Mouse (Mus musculus): ENCODE data around the gene Asb15. TPM values are rescaled to one million over a fixed set of nuclear protein-coding genes. Genes with fewer than 3 reads are reported as not detected.

Asb15 gene
- polyA plus RNA-seq, 1 experiment from 2014 or later = not detected

DNA sequence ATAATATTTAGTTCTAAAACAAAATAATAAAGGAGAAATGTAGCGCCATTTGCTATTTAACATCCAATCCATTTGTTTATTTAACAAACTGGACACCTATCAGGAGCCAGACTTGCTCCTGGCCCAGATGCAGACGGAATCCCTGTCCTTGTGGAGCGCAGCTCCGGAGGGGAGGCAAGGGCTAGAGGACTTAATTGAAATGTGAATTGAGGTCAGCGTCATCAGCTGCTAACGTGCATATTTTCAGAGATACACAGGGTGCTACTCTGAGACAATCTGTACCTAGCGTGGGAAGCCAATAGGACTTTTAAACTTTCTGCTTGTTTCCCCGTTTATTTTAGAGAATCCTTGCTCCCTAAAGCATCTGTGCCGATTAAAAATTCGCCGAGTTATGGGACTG, 42.3 kb downstream of the Asb15 start:
- Histone ChIP-seq H3K9ac (replicated peaks; ENCODE audit: low read length) (no peak overlapping the region), H3K27ac (replicated peaks; ENCODE audit: low read depth, low read length) (no peak overlapping the region), H3K4me1 (ENCODE audit: control insufficient read depth, insufficient read depth, low read length) (no peaks in the 10 kb centered on the region), H3K4me3 (ENCODE audit: low read depth, low read length) (no peak overlapping the region), H3K36me3 (replicated peaks; ENCODE audit: control insufficient read depth, insufficient read depth, low read depth, low read length) (no peaks in the 10 kb centered on the region), H3K27me3 (ENCODE audit: control insufficient read depth, insufficient read depth, low read length) (no peaks in the 10 kb centered on the region), H3K9me3 (replicated peaks; ENCODE audit: control insufficient read depth, low read length) (no peaks in the 10 kb centered on the region), H3K4me2 (ENCODE audit: low read depth, low read length) (no peak overlapping the region)
- DNase-seq (ENCODE audit: low spot score) (no peak), ATAC-seq (replicated peaks; ENCODE audit: insufficient number of reproducible peaks, low FRiP score, low TSS enrichment, low read depth) (no peak)
- 73% methylated on average over 11 of the region's 11 CpGs for WGBS

DNA sequence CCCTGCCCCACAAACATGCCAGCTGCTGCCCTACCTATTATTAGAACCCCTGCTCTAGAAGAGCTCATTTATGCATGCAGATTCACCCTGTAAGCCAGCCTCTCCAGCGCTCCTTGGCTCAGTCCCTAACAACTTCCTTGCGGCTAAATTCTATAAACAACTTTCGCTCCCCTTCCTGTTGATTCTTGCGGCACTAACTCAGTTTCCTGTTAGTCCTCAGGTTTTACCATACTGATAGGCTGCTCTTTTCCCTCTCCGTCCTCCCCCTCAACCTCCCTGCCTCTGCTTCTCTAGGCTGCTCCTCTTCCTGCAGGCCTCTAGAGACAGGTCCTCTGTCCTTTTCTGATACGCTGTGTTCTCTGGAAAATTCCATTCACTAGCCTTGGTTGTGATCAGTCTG, 43.2 kb downstream of the Asb15 start:
- 60% methylated on average over 6 of the region's 6 CpGs for WGBS
- Histone ChIP-seq H3K4me2 (ENCODE audit: low read depth, low read length) (no peak overlapping the region), H3K4me1 (ENCODE audit: control insufficient read depth, insufficient read depth, low read length) (no peaks in the 10 kb centered on the region), H3K4me3 (ENCODE audit: low read depth, low read length) (no peak overlapping the region), H3K36me3 (replicated peaks; ENCODE audit: control insufficient read depth, insufficient read depth, low read depth, low read length) (no peaks in the 10 kb centered on the region), H3K27me3 (ENCODE audit: control insufficient read depth, insufficient read depth, low read length) (no peaks in the 10 kb centered on the region), H3K27ac (replicated peaks; ENCODE audit: low read depth, low read length) (no peak overlapping the region), H3K9ac (replicated peaks; ENCODE audit: low read length) (no peak overlapping the region), H3K9me3 (replicated peaks; ENCODE audit: control insufficient read depth, low read length) (no peaks in the 10 kb centered on the region)
- DNase-seq (ENCODE audit: low spot score) (no peak), ATAC-seq (replicated peaks; ENCODE audit: insufficient number of reproducible peaks, low FRiP score, low TSS enrichment, low read depth) (no peak)

DNA sequence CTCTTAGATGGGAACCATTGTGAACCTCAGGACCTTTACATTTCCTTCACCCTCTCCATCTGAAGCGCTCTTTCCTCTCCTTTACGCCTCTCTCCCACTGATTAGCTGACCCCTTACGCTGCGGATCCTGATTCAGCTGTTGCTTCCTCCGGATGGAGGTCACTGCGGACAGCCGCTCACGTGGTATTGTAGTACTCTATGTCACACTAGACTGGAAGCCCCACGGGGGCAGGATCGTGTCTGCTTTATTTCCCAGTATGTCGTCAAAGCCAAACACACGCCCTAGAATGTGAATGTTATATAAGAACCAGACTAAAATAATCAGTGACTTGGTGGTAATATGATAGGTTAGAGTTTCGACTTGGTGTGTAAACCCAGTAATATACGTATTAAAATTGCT, 44.5 kb downstream of the Asb15 start:
- no peaks in the 10 kb centered on the region for H3K27me3 ChIP-seq (ENCODE audit: control insufficient read depth, insufficient read depth, low read length)
- WGBS = 82% methylated on average over 14 of the region's 14 CpGs
- no peaks in the 10 kb centered on the region for H3K4me1 ChIP-seq (ENCODE audit: control insufficient read depth, insufficient read depth, low read length)
- no peaks in the 10 kb centered on the region for H3K36me3 ChIP-seq (replicated peaks; ENCODE audit: control insufficient read depth, insufficient read depth, low read depth, low read length)
- DNase-seq (ENCODE audit: low spot score) (no peak), ATAC-seq (replicated peaks; ENCODE audit: insufficient number of reproducible peaks, low FRiP score, low TSS enrichment, low read depth) (no peak)
- H3K27ac ChIP-seq (replicated peaks; ENCODE audit: low read depth, low read length) = no peak overlapping the region
- no peaks in the 10 kb centered on the region for H3K9me3 ChIP-seq (replicated peaks; ENCODE audit: control insufficient read depth, low read length)
- no peak overlapping the region for H3K4me3 ChIP-seq (ENCODE audit: low read depth, low read length)
- no peak overlapping the region for H3K4me2 ChIP-seq (ENCODE audit: low read depth, low read length)
- no peak overlapping the region for H3K9ac ChIP-seq (replicated peaks; ENCODE audit: low read length)

DNA sequence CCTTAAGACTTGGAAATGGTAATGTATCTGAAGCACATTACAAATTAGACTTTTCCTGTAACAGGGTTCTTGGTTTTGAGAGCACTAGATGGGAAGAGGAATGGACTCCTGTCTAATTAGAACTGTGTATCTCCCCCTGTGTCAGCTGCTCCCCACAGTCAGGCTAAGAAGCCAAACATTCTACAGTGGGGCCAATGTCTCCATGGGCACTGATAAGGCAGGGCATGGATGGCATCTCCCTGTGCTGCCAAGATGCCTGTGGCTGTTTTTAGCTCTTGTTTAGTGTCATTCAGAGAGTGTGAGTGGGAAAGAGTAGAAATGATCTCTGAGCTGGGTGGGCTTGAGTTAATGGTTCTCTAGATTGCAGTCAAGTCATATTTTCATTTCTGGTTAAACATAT, 45.4 kb downstream of the Asb15 start:
- H3K27me3 ChIP-seq (ENCODE audit: control insufficient read depth, insufficient read depth, low read length) = no peaks in the 10 kb centered on the region
- no peak overlapping the region for H3K4me2 ChIP-seq (ENCODE audit: low read depth, low read length)
- no peak for ATAC-seq (replicated peaks; ENCODE audit: insufficient number of reproducible peaks, low FRiP score, low TSS enrichment, low read depth)
- no peaks in the 10 kb centered on the region for H3K4me1 ChIP-seq (ENCODE audit: control insufficient read depth, insufficient read depth, low read length)
- no peak overlapping the region for H3K27ac ChIP-seq (replicated peaks; ENCODE audit: low read depth, low read length)
- no peak for DNase-seq (ENCODE audit: low spot score)
- H3K9ac ChIP-seq (replicated peaks; ENCODE audit: low read length) = no peak overlapping the region
- no peaks in the 10 kb centered on the region for H3K9me3 ChIP-seq (replicated peaks; ENCODE audit: control insufficient read depth, low read length)
- H3K36me3 ChIP-seq (replicated peaks; ENCODE audit: control insufficient read depth, insufficient read depth, low read depth, low read length) = no peaks in the 10 kb centered on the region
- H3K4me3 ChIP-seq (ENCODE audit: low read depth, low read length) = no peak overlapping the region

DNA sequence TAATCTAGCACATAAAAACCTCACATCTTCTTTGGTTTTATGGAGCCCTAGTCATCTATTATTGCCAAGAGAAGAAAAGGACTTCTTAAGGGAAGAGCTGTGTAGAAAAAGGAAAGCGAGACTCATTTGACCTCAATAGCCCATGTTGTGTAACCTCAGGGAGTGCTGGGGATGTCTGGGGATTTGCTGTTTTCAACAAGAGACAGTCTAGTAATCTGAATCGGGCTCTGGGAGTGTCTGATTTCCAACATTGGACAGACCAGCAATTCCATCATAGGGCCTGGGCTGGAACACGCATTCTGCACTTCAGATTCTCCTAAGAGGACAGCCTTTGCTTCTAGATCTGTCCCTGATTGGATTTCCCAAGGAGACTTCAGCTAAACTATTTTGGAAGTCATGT, 55.5 kb downstream of the Asb15 start:
- no peak for ATAC-seq (replicated peaks; ENCODE audit: insufficient number of reproducible peaks, low FRiP score, low TSS enrichment, low read depth)

DNA sequence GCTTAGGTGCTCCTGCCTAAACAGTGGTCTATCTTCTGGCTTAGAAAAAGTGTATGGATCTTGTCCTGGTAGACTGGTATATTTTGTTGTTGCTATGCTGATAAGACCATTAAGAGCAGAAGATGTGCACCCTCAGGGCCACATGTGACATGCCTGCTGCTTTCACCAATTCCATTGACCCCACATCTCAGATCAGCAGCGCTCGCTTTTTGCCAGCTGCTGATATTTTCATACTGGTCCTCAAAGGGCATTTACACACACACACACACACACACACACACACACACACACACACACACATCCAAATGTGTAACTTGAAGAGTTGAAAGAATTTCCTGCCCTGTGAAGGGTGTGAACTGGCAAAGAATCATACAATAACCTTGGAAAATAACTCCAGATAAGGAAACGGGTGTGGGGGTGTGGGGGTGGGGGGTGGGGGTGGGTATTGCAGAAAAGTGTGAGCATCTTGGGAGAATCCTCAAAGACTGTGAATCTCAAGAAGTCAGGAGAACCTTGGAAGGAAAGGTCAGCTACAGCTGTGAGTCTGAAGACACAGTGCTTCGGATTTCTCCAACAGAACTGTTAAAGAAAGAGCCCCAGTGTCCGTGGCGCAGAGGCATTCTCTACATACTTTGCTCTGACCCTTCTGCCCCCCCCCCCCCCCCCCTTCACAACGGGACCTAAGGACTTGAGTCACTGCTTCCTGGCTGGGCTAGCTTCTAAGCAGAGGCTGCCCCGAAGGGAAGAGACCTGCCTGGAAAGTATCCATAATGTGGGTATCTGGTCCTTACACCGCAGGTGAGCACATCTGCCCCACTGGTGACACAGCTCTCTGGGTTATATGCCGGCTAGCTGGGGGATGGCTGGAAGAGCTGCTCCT, 57.7 kb downstream of the Asb15 start:
- 31% methylated on average over 9 of the region's 10 CpGs for WGBS
- Histone ChIP-seq H3K9ac (replicated peaks; ENCODE audit: low read length) (no peak overlapping the region), H3K36me3 (replicated peaks; ENCODE audit: control insufficient read depth, insufficient read depth, low read depth, low read length) (no peaks in the 10 kb centered on the region), H3K4me2 (ENCODE audit: low read depth, low read length) (no peak overlapping the region), H3K4me1 (ENCODE audit: control insufficient read depth, insufficient read depth, low read length) (no peaks in the 10 kb centered on the region), H3K27me3 (ENCODE audit: control insufficient read depth, insufficient read depth, low read length) (no peaks in the 10 kb centered on the region), H3K27ac (replicated peaks; ENCODE audit: low read depth, low read length) (no peak overlapping the region), H3K4me3 (ENCODE audit: low read depth, low read length) (no peak overlapping the region), H3K9me3 (replicated peaks; ENCODE audit: control insufficient read depth, low read length) (no peaks in the 10 kb centered on the region)
- ATAC-seq (replicated peaks; ENCODE audit: insufficient number of reproducible peaks, low FRiP score, low TSS enrichment, low read depth) (no peak), DNase-seq (ENCODE audit: low spot score) (no peak)

More for the DNA sequence above, 55.5 kb downstream of the Asb15 start:
- no peaks in the 10 kb centered on the region for H3K36me3 ChIP-seq (replicated peaks; ENCODE audit: control insufficient read depth, insufficient read depth, low read depth, low read length)
- no peak overlapping the region for H3K9ac ChIP-seq (replicated peaks; ENCODE audit: low read length)
- no peaks in the 10 kb centered on the region for H3K9me3 ChIP-seq (replicated peaks; ENCODE audit: control insufficient read depth, low read length)
- no peak overlapping the region for H3K4me3 ChIP-seq (ENCODE audit: low read depth, low read length)
- no peak overlapping the region for H3K4me2 ChIP-seq (ENCODE audit: low read depth, low read length)
- no peak overlapping the region for H3K27ac ChIP-seq (replicated peaks; ENCODE audit: low read depth, low read length)
- 79% methylated on average over 3 of the region's 3 CpGs for WGBS
- DNase-seq (ENCODE audit: low spot score) = no peak
- no peaks in the 10 kb centered on the region for H3K27me3 ChIP-seq (ENCODE audit: control insufficient read depth, insufficient read depth, low read length)
- H3K4me1 ChIP-seq (ENCODE audit: control insufficient read depth, insufficient read depth, low read length) = no peaks in the 10 kb centered on the region

DNA sequence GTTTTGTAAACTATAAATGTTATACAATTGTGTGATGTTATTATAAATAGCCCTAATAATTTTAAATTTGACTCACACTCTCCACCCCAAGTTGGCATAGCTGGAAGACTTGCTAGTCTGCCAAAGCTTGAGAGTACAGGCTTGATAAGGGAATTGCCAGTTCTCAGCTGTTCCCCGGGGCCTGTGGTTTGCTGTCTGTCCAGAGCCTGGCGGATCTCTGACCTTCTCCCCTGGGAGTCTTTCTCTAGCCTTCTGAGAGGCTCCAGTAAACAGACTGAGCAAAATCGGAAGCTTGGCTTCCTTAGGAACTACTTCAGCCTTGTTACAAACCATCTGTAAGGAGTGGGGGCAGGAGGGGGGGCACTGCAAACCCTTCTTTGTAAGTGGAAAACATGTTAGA, 58.9 kb downstream of the Asb15 start:
- Histone ChIP-seq H3K4me1 (ENCODE audit: control insufficient read depth, insufficient read depth, low read length) (no peaks in the 10 kb centered on the region), H3K9ac (replicated peaks; ENCODE audit: low read length) (no peak overlapping the region), H3K9me3 (replicated peaks; ENCODE audit: control insufficient read depth, low read length) (no peaks in the 10 kb centered on the region), H3K27ac (replicated peaks; ENCODE audit: low read depth, low read length) (no peak overlapping the region), H3K27me3 (ENCODE audit: control insufficient read depth, insufficient read depth, low read length) (no peaks in the 10 kb centered on the region), H3K36me3 (replicated peaks; ENCODE audit: control insufficient read depth, insufficient read depth, low read depth, low read length) (no peaks in the 10 kb centered on the region), H3K4me2 (ENCODE audit: low read depth, low read length) (no peak overlapping the region), H3K4me3 (ENCODE audit: low read depth, low read length) (no peak overlapping the region)
- 28% methylated on average over 3 of the region's 3 CpGs for WGBS
- DNase-seq (ENCODE audit: low spot score) (peak; percentile 28), ATAC-seq (replicated peaks; ENCODE audit: insufficient number of reproducible peaks, low FRiP score, low TSS enrichment, low read depth) (no peak)

DNA sequence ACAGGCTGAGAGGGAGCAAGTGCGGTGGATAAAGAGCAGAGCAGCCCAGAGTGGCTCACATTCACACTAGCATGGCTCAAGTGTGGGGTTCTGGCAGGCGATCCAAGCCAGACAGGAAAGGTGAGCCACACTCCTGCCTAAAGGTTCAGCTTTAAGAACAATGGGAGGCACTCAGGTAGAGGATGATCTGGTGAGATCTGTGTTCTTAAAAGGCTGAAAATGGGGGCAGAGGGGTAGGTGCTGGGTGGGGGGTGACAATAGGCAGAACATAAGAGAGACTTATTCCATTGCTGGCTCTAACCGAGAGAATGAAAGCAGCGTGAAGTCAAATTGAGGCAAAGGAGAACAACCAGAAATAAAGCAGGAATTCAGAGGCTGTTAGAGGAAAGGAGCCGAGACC, 62.3 kb downstream of the Asb15 start:
- Histone ChIP-seq H3K9me3 (replicated peaks; ENCODE audit: control insufficient read depth, low read length) (no peaks in the 10 kb centered on the region), H3K27me3 (ENCODE audit: control insufficient read depth, insufficient read depth, low read length) (no peaks in the 10 kb centered on the region), H3K27ac (replicated peaks; ENCODE audit: low read depth, low read length) (no peak overlapping the region), H3K36me3 (replicated peaks; ENCODE audit: control insufficient read depth, insufficient read depth, low read depth, low read length) (no peaks in the 10 kb centered on the region), H3K4me3 (ENCODE audit: low read depth, low read length) (no peak overlapping the region), H3K4me2 (ENCODE audit: low read depth, low read length) (no peak overlapping the region), H3K9ac (replicated peaks; ENCODE audit: low read length) (no peak overlapping the region), H3K4me1 (ENCODE audit: control insufficient read depth, insufficient read depth, low read length) (no peaks in the 10 kb centered on the region)
- no peak for ATAC-seq (replicated peaks; ENCODE audit: insufficient number of reproducible peaks, low FRiP score, low TSS enrichment, low read depth)
- WGBS = 79% methylated on average over 5 of the region's 5 CpGs
- DNase-seq (ENCODE audit: low spot score) = no peak
